Mouse (Mus musculus): ENCODE results near the gene Acin1. TPM values are rescaled to one million over a fixed set of nuclear protein-coding genes. Genes with fewer than 3 reads are reported as not detected.

Gene Acin1
- polyA plus RNA-seq, 1 experiment from 2014 or later: 118 TPM

DNA sequence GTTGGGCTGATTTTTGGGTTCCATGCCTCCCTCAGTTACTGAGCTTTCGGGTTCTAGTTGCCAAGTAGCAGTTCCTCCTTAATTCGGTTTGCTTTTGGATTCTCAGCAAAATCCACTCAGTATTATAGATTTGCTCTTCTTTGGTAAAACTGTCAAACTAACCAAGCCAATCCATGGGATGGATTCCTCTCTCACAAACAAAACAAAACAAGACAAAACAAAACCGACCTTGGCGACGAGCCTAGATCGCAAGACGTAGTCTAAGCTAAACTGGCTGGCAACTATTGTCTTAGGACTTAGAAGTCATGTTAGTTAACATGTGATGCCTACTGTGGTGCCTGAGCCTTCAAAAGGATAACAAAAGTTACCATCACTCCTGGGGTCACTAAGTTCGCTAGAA, 83.0 kb downstream of the Acin1 start:
- Histone ChIP-seq H3K4me3 (ENCODE audit: low read depth, low read length) (peak overlapping the region; percentile 62), H3K27ac (ENCODE audit: low read depth, low read length) (peak overlapping the region; percentile 82; the same call in 1 of the 2 replicates)
- WGBS: 87% methylated on average over 8 of the region's 8 CpGs

DNA sequence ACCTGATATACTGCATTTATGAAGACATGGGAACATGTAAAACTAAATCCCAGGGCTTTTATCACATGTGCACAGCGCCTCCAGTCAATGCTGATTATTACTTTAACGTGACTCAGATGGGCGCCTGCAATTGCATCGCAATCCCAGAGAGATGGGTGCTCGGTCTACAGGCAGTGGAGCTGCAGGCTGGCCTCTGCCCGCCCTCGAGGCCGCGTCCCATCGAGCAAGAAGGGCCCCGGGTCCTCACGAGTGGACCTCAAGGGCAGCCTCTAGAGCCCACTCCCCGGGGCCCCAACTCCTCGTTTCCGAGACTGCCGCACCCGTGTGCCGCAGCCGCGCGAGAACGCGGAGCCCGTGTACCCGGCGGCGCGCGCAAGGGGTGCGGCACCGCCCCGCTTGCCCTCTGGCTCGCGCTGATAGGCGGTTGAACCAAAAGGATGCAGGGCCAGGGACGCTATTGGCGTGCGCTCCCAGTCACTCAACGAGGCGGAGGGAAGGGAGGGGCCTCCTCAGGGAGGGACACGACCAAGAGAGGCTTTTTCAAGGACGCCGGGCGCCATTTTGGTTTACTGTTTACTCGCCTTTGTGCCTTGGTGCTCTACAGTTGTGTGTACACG, 83.6 kb downstream of the Acin1 start:
- H3K4me3 ChIP-seq (ENCODE audit: low read depth, low read length): peak overlapping the region; percentile 62
- H3K9me3 ChIP-seq (ENCODE audit: control insufficient read depth, low read length): no peaks in the 10 kb centered on the region
- H3K27me3 ChIP-seq (ENCODE audit: control insufficient read depth, insufficient read depth, low read length): no peaks in the 10 kb centered on the region
- H3K36me3 ChIP-seq (ENCODE audit: control insufficient read depth, insufficient read depth, low read length): no peaks in the 10 kb centered on the region
- DNase-seq (ENCODE audit: low spot score) (peak; percentile 97), ATAC-seq (ENCODE audit: insufficient read depth, low FRiP score, low TSS enrichment) (peak; percentile 99)
- H3K4me2 ChIP-seq (ENCODE audit: low read depth): peak overlapping the region; percentile 50
- H3K4me1 ChIP-seq (ENCODE audit: control insufficient read depth, insufficient read depth, low read length): peaks cover 9% of the 10 kb centered on the region
- WGBS: under 1% methylated on average over 46 of the region's 46 CpGs
- H3K27ac ChIP-seq (ENCODE audit: low read depth, low read length): peak overlapping the region; percentile 82
- H3K9ac ChIP-seq (ENCODE audit: low read length): peak overlapping the region; percentile 90

More for the DNA sequence above, 83.0 kb downstream of the Acin1 start:
- Histone ChIP-seq H3K4me1 (ENCODE audit: control insufficient read depth, insufficient read depth, low read length) (peaks cover 9% of the 10 kb centered on the region), H3K4me2 (ENCODE audit: low read depth) (peak overlapping the region; percentile 50), H3K9me3 (ENCODE audit: control insufficient read depth, low read length) (no peaks in the 10 kb centered on the region), H3K9ac (ENCODE audit: low read length) (peak overlapping the region; percentile 1; the same call in 1 of the 2 replicates), H3K27me3 (ENCODE audit: control insufficient read depth, insufficient read depth, low read length) (no peaks in the 10 kb centered on the region), H3K36me3 (ENCODE audit: control insufficient read depth, insufficient read depth, low read length) (no peaks in the 10 kb centered on the region)
- DNase-seq (ENCODE audit: low spot score) (no peak), ATAC-seq (ENCODE audit: insufficient read depth, low FRiP score, low TSS enrichment) (no peak)

DNA sequence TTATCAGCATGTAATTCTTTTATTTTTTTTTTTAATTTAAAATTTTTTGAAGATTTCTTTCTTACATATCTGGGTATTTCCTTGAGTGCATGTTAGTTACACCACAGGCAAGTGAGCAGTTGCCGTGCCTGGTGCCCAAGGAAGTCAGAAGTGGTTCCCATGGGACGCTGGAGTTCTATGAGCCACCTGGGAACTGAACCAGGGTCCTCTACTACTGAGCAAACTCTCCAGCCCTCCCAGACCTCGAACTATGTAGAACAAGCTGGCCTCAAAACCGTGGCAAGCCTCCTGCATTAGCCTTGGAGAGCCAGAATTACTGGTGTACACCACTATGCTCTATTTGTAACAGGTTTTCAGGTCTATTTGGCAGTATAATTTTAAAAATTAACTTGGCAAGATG, 84.1 kb downstream of the Acin1 start:
- H3K9me3 ChIP-seq (ENCODE audit: control insufficient read depth, low read length): no peaks in the 10 kb centered on the region
- H3K9ac ChIP-seq (ENCODE audit: low read length): peak overlapping the region; percentile 90; the same call in 1 of the 2 replicates
- H3K36me3 ChIP-seq (ENCODE audit: control insufficient read depth, insufficient read depth, low read length): no peaks in the 10 kb centered on the region
- DNase-seq (ENCODE audit: low spot score) (no peak), ATAC-seq (ENCODE audit: insufficient read depth, low FRiP score, low TSS enrichment) (no peak)
- H3K27me3 ChIP-seq (ENCODE audit: control insufficient read depth, insufficient read depth, low read length): no peaks in the 10 kb centered on the region
- peak overlapping the region; percentile 50 for H3K4me2 ChIP-seq (ENCODE audit: low read depth)
- WGBS: 51% methylated on average over 4 of the region's 4 CpGs
- peak overlapping the region; percentile 82 for H3K27ac ChIP-seq (ENCODE audit: low read depth, low read length)
- H3K4me1 ChIP-seq (ENCODE audit: control insufficient read depth, insufficient read depth, low read length): peaks cover 9% of the 10 kb centered on the region
- H3K4me3 ChIP-seq (ENCODE audit: low read depth, low read length): peak overlapping the region; percentile 62; the same call in 1 of the 2 replicates

DNA sequence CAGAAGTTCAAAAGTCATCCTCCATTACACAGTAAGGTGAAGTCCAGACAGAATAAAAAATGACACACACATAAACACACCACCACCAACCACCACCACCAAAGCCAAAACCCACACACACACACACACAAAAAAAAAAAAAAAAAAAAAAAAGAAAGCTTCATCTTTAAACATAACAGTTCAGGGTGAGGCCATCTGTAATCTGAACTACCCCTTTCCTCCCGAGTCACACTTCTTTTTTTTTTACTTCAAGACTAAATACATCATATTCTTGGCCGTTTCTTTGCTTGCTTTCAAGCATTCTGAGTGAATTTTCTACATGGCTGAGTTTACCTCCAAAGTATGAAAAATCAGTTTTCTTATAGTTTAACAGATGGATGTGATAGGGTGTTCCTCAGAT, 85.1 kb downstream of the Acin1 start:
- no peak overlapping the region for H3K4me3 ChIP-seq (ENCODE audit: low read depth, low read length)
- no peak overlapping the region for H3K9ac ChIP-seq (ENCODE audit: low read length)
- DNase-seq (ENCODE audit: low spot score): no peak
- H3K27me3 ChIP-seq (ENCODE audit: control insufficient read depth, insufficient read depth, low read length): no peaks in the 10 kb centered on the region
- ATAC-seq (ENCODE audit: insufficient read depth, low FRiP score, low TSS enrichment): no peak
- no peaks in the 10 kb centered on the region for H3K36me3 ChIP-seq (ENCODE audit: control insufficient read depth, insufficient read depth, low read length)
- H3K9me3 ChIP-seq (ENCODE audit: control insufficient read depth, low read length): no peaks in the 10 kb centered on the region
- H3K4me1 ChIP-seq (ENCODE audit: control insufficient read depth, insufficient read depth, low read length): peaks cover 9% of the 10 kb centered on the region
- WGBS: 79% methylated on average over 2 of the region's 2 CpGs
- H3K4me2 ChIP-seq (ENCODE audit: low read depth): no peak overlapping the region
- no peak overlapping the region for H3K27ac ChIP-seq (ENCODE audit: low read depth, low read length)

DNA sequence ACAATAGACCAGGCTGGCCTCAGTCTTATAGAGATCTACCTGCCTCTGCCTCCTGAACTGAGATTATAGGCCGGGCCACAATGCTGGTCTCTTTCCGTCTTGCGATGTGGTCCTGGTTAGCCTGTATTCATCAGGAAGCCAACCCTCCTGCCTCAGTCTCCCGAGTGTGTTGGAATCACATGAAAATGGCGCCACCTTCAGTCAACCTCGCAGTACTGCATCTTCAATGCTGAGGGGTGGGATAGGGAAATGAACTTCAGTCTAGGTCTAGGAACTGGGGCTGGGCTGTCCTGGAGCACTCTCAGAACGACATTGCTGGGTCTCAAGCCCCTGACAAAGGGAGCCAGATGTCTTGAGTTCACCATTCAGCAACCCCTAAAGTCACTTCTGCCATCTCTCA, 89.6 kb downstream of the Acin1 start:
- Histone ChIP-seq H3K27me3 (ENCODE audit: control insufficient read depth, insufficient read depth, low read length) (no peaks in the 10 kb centered on the region), H3K27ac (ENCODE audit: low read depth, low read length) (no peak overlapping the region), H3K9me3 (ENCODE audit: control insufficient read depth, low read length) (no peaks in the 10 kb centered on the region), H3K4me3 (ENCODE audit: low read depth, low read length) (no peak overlapping the region), H3K4me2 (ENCODE audit: low read depth) (no peak overlapping the region), H3K36me3 (ENCODE audit: control insufficient read depth, insufficient read depth, low read length) (no peaks in the 10 kb centered on the region), H3K9ac (ENCODE audit: low read length) (no peak overlapping the region), H3K4me1 (ENCODE audit: control insufficient read depth, insufficient read depth, low read length) (no peaks in the 10 kb centered on the region)
- no peak for DNase-seq (ENCODE audit: low spot score)
- ATAC-seq (ENCODE audit: insufficient read depth, low FRiP score, low TSS enrichment): no peak
- WGBS: 79% methylated on average over 7 of the region's 7 CpGs

DNA sequence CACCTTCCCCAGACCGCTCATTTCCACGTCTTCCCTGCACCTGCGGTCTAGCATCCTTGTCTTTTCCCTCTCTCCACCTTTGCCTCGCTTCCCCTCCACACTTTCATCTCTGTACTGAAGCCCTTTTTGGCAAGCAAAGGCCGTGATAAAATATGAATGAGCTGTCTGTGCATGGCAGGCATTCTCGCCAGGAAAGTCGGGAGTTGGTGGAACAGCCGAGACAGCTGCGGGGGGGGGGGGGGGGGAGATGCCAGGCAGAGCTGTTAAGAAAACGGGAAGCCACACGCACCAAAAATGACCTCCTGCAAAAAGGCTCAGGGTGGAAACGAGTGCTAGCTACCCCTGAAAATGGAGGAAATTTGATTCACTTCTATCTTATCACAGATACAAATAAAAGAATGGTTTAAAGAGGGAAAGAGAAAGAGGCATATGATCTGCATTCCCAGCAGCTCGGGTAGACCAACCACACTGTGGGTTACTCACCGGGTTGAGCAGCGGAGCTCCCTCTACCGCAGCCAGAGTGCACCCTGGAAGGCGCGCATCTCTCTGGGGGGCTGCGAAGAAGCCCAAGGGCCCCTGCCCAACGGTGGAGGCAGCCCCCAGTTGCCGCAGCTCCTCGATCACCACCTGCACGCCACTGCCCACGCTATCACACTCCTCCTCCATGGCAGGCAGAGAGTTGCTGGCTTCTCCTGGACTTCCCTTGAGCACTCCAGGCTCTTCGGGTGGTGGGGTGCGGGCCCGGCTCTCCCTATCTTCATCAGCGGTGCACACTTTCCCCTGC, 91.9 kb downstream of the Acin1 start:
- no peak for ATAC-seq (ENCODE audit: insufficient read depth, low FRiP score, low TSS enrichment)
- 72% methylated on average over 28 of the region's 28 CpGs for WGBS

DNA sequence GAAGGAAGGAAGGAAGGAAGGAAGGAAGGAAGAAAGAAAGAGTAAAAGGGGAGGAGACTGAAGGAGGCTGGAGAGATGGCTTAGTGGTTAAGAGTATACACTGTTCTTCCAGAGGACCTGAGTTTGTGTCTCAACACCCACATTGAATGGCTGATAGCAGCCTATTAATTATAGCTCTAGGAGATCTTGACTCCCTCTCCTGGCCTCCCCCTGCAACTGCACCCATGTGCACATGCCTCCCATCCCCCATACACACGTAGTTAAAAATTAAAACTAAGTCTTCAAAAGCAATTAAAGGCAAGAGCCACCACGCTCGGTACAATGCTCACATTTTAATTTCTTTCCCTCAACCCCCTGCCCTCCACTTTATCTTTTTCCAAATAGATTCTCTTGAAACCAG, 92.7 kb downstream of the Acin1 start:
- 95% methylated on average over 3 of the region's 3 CpGs for WGBS
- no peak for DNase-seq (ENCODE audit: low spot score)
- no peak for ATAC-seq (ENCODE audit: insufficient read depth, low FRiP score, low TSS enrichment)
- no peaks in the 10 kb centered on the region for H3K9me3 ChIP-seq (ENCODE audit: control insufficient read depth, low read length)
- no peak overlapping the region for H3K27ac ChIP-seq (ENCODE audit: low read depth, low read length)
- H3K4me1 ChIP-seq (ENCODE audit: control insufficient read depth, insufficient read depth, low read length): no peaks in the 10 kb centered on the region
- H3K4me2 ChIP-seq (ENCODE audit: low read depth): no peak overlapping the region
- no peak overlapping the region for H3K9ac ChIP-seq (ENCODE audit: low read length)
- no peaks in the 10 kb centered on the region for H3K36me3 ChIP-seq (ENCODE audit: control insufficient read depth, insufficient read depth, low read length)
- H3K27me3 ChIP-seq (ENCODE audit: control insufficient read depth, insufficient read depth, low read length): no peaks in the 10 kb centered on the region
- no peak overlapping the region for H3K4me3 ChIP-seq (ENCODE audit: low read depth, low read length)

More for the DNA sequence above, 91.9 kb downstream of the Acin1 start:
- Histone ChIP-seq H3K4me3 (ENCODE audit: low read depth, low read length) (no peak overlapping the region), H3K9ac (ENCODE audit: low read length) (no peak overlapping the region), H3K36me3 (ENCODE audit: control insufficient read depth, insufficient read depth, low read length) (no peaks in the 10 kb centered on the region), H3K27ac (ENCODE audit: low read depth, low read length) (no peak overlapping the region), H3K9me3 (ENCODE audit: control insufficient read depth, low read length) (no peaks in the 10 kb centered on the region), H3K4me2 (ENCODE audit: low read depth) (no peak overlapping the region), H3K27me3 (ENCODE audit: control insufficient read depth, insufficient read depth, low read length) (no peaks in the 10 kb centered on the region), H3K4me1 (ENCODE audit: control insufficient read depth, insufficient read depth, low read length) (no peaks in the 10 kb centered on the region)
- no peak for DNase-seq (ENCODE audit: low spot score)

DNA sequence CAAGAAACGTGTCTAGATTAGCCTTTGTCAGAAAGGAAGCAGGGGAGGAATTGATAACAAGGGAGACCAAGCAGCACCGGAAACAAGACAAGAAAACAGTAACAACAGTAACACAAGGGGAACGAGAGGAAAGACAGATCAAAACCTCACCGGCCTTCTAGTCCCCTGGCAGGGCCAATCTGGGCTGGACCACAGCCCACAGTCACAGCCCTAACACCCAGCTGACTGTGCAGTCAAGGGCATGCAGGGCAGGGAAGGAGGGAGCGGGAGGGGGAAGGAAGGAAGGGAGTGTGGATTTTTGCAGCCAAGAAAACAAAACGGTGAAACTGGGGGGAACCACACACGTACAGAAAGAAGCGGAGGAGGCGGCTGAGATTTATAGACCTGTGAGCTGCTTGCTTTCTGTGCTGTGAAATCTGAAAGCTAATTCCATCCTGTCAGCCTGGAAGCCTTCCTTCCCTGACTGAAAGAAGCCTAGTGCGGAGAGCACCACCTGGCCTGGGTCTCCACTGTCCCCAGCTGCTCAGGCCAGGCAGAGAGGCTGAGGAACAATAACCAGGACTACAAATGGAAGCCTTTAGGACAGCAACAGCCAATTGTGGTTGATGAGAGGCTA, 94.3 kb downstream of the Acin1 start:
- no peak overlapping the region for H3K4me3 ChIP-seq (ENCODE audit: low read depth, low read length)
- H3K4me1 ChIP-seq (ENCODE audit: control insufficient read depth, insufficient read depth, low read length): no peaks in the 10 kb centered on the region
- ATAC-seq (ENCODE audit: insufficient read depth, low FRiP score, low TSS enrichment) (0 out of 2 replicates have a peak, but pooled peaks have one; percentile 45), DNase-seq (ENCODE audit: low spot score) (no peak)
- no peaks in the 10 kb centered on the region for H3K27me3 ChIP-seq (ENCODE audit: control insufficient read depth, insufficient read depth, low read length)
- WGBS: 62% methylated on average over 10 of the region's 10 CpGs
- no peaks in the 10 kb centered on the region for H3K9me3 ChIP-seq (ENCODE audit: control insufficient read depth, low read length)
- no peak overlapping the region for H3K4me2 ChIP-seq (ENCODE audit: low read depth)
- H3K9ac ChIP-seq (ENCODE audit: low read length): no peak overlapping the region
- H3K27ac ChIP-seq (ENCODE audit: low read depth, low read length): no peak overlapping the region
- H3K36me3 ChIP-seq (ENCODE audit: control insufficient read depth, insufficient read depth, low read length): no peaks in the 10 kb centered on the region

Measured in neural tube, embryonic 11.5 days (tissue).